Mouse (Mus musculus): ENCODE results near the gene Atp23. TPM values are rescaled to one million over a fixed set of nuclear protein-coding genes. Genes with fewer than 3 reads are reported as not detected.

Atp23 gene
- polyA plus RNA-seq, 1 experiment from 2014 or later: 9.1 TPM

GRCm38 (mm10) chr10:126869372-126870318, 31.5 kb downstream of the Atp23 start:
- Histone ChIP-seq H3K27ac (no peak overlapping the region), H3K4me3 (peak overlapping the region; percentile 22; the same call in 1 of the 2 replicates), H3K27me3 (no peaks in the 10 kb centered on the region), H3K9ac (no peak overlapping the region), H3K4me1 (replicated peaks) (no peaks in the 10 kb centered on the region), H3K4me2 (peak overlapping the region; percentile 51), H3K36me3 (no peaks in the 10 kb centered on the region), H3K9me3 (replicated peaks) (no peaks in the 10 kb centered on the region)
- whole genome bisulfite sequencing: 22% methylated on average over 23 of the region's 23 CpGs
- no peak; the same call in 1 of the 2 replicates for ATAC-seq (replicated peaks; ENCODE audit: insufficient number of reproducible peaks, insufficient read depth, low FRiP score, low read depth)

DNA sequence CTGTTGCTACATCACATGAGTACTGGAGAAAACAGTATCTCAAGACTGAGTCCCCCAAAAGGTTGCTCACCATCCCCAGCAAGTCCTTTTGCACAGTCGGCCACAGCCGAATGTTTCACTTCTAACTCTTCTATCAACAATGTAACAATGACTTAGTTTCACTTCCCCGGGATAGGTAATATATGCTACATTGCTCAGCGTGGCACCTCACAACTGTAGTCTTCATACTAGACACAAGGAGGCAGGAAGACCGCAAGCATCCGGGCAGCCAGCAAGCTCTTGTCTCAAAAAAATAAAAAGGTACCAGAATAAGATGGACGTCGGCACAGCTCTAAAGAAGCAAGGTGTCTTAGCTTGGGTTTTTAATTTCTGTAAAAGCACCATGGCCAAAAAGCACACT, 35.9 kb downstream of the Atp23 start:
- Histone ChIP-seq H3K4me3 (no peak overlapping the region), H3K27me3 (no peaks in the 10 kb centered on the region), H3K4me2 (no peak overlapping the region), H3K9ac (no peak overlapping the region), H3K36me3 (no peaks in the 10 kb centered on the region), H3K4me1 (replicated peaks) (no peaks in the 10 kb centered on the region), H3K27ac (no peak overlapping the region), H3K9me3 (replicated peaks) (no peaks in the 10 kb centered on the region)
- 87% methylated on average over 8 of the region's 8 CpGs for WGBS
- no peak for ATAC-seq (replicated peaks; ENCODE audit: insufficient number of reproducible peaks, insufficient read depth, low FRiP score, low read depth)

GRCm38 (mm10) chr10:126862193-126862592, 39.0 kb downstream of the Atp23 start:
- WGBS: 71% methylated on average over 12 of the region's 12 CpGs
- no peak overlapping the region for H3K4me2 ChIP-seq
- no peaks in the 10 kb centered on the region for H3K36me3 ChIP-seq
- no peak overlapping the region for H3K27ac ChIP-seq
- no peak overlapping the region for H3K4me3 ChIP-seq
- H3K4me1 ChIP-seq (replicated peaks): no peaks in the 10 kb centered on the region
- no peak for ATAC-seq (replicated peaks; ENCODE audit: insufficient number of reproducible peaks, insufficient read depth, low FRiP score, low read depth)
- H3K9ac ChIP-seq: no peak overlapping the region
- no peaks in the 10 kb centered on the region for H3K27me3 ChIP-seq
- no peaks in the 10 kb centered on the region for H3K9me3 ChIP-seq (replicated peaks)

- Histone ChIP-seq H3K36me3 (no peaks in the 10 kb centered on the region), H3K9ac (no peak overlapping the region), H3K4me3 (no peak overlapping the region), H3K27me3 (no peaks in the 10 kb centered on the region), H3K9me3 (replicated peaks) (no peaks in the 10 kb centered on the region), H3K27ac (no peak overlapping the region), H3K4me2 (no peak overlapping the region), H3K4me1 (replicated peaks) (no peaks in the 10 kb centered on the region)
- WGBS: 78% methylated on average over 10 of the region's 10 CpGs
- ATAC-seq (replicated peaks; ENCODE audit: insufficient number of reproducible peaks, insufficient read depth, low FRiP score, low read depth): no peak
Measured at GRCm38 (mm10) chr10:126853286-126853685, 47.9 kb downstream of the Atp23 start.

DNA sequence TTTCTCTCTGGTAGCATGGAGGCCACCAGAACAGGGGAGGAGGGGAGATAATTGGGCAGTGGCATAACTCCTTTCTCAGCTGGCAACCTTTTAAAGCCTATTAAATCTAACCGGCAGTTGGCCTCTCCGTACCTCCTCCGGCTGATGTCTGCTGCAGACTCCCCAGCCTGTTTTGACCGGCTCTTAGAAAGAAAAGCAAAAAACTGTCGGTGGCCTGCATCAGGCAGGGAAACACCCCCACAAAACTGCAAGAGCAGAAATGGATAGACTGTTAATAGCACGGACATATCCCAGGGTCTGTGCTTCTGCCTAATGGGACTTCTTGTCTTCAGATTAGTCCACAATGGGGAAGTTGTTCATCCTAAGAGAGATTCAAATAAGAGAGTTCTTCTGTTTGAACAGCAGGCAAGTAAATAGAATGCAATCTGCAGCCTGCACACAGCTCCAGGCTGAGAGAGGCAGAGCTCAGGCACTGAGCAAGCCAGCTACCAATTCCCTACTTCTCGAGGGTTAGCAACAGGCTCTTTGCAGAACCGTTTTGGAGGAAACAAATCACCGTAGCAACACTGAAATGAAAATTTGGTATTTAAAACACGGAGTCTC, 55.7 kb downstream of the Atp23 start:
- ATAC-seq (replicated peaks; ENCODE audit: insufficient number of reproducible peaks, insufficient read depth, low FRiP score, low read depth): no peak
- no peak overlapping the region for H3K27ac ChIP-seq
- no peaks in the 10 kb centered on the region; the same call in 1 of the 2 replicates for H3K4me1 ChIP-seq (replicated peaks)
- WGBS: 37% methylated on average over 10 of the region's 10 CpGs
- no peaks in the 10 kb centered on the region for H3K9me3 ChIP-seq (replicated peaks)
- H3K4me2 ChIP-seq: peak overlapping the region; percentile 41
- no peak overlapping the region for H3K9ac ChIP-seq
- H3K27me3 ChIP-seq: no peaks in the 10 kb centered on the region
- no peak overlapping the region for H3K4me3 ChIP-seq
- no peaks in the 10 kb centered on the region for H3K36me3 ChIP-seq

- Histone ChIP-seq H3K36me3 (no peaks in the 10 kb centered on the region), H3K4me3 (no peak overlapping the region), H3K9ac (no peak overlapping the region), H3K4me1 (replicated peaks) (no peaks in the 10 kb centered on the region; the same call in 1 of the 2 replicates), H3K4me2 (peak overlapping the region; percentile 41; the same call in 1 of the 2 replicates), H3K9me3 (replicated peaks) (no peaks in the 10 kb centered on the region), H3K27ac (no peak overlapping the region), H3K27me3 (no peaks in the 10 kb centered on the region)
- 37% methylated on average over 12 of the region's 12 CpGs for WGBS
- ATAC-seq (replicated peaks; ENCODE audit: insufficient number of reproducible peaks, insufficient read depth, low FRiP score, low read depth): no peak
Measured at GRCm38 (mm10) chr10:126844689-126845088, 56.5 kb downstream of the Atp23 start.

- no peaks in the 10 kb centered on the region; the same call in 1 of the 2 replicates for H3K4me1 ChIP-seq (replicated peaks)
- H3K4me2 ChIP-seq: no peak overlapping the region
- H3K27ac ChIP-seq: no peak overlapping the region
- H3K4me3 ChIP-seq: no peak overlapping the region
- H3K9me3 ChIP-seq (replicated peaks): no peaks in the 10 kb centered on the region
- H3K9ac ChIP-seq: no peak overlapping the region
- H3K27me3 ChIP-seq: no peaks in the 10 kb centered on the region
- H3K36me3 ChIP-seq: no peaks in the 10 kb centered on the region
- no peak for ATAC-seq (replicated peaks; ENCODE audit: insufficient number of reproducible peaks, insufficient read depth, low FRiP score, low read depth)
Measured at GRCm38 (mm10) chr10:126840266-126840665, 60.9 kb downstream of the Atp23 start.

DNA sequence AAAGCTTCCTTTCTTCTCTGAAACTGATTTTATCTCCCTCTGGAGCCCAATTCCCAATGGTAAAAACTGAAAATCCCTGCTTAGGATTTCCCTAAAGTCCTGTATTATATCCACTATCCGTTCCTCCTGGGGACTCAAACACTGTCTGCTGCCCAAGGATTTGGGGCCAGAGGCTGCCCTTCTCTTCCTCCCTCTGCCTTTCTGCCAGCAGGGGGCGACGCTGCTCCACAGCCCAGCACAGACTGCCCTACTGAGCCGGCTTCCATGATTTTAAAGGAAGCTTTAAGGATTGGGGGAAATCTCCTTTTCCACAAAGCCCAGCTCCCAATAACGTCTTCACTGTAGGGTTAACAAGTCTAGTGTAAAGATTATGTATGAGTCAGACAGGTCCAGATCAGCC, 68.1 kb downstream of the Atp23 start:
- Histone ChIP-seq H3K9me3 (replicated peaks) (no peaks in the 10 kb centered on the region), H3K4me3 (no peak overlapping the region), H3K4me1 (replicated peaks) (no peaks in the 10 kb centered on the region), H3K4me2 (no peak overlapping the region), H3K36me3 (no peaks in the 10 kb centered on the region), H3K9ac (no peak overlapping the region), H3K27me3 (no peaks in the 10 kb centered on the region), H3K27ac (no peak overlapping the region)
- 35% methylated on average over 5 of the region's 5 CpGs for WGBS
- no peak for ATAC-seq (replicated peaks; ENCODE audit: insufficient number of reproducible peaks, insufficient read depth, low FRiP score, low read depth)

GRCm38 (mm10) chr10:126831329-126831728, 69.8 kb downstream of the Atp23 start:
- no peaks in the 10 kb centered on the region for H3K36me3 ChIP-seq
- no peaks in the 10 kb centered on the region for H3K27me3 ChIP-seq
- H3K4me3 ChIP-seq: no peak overlapping the region
- no peaks in the 10 kb centered on the region for H3K9me3 ChIP-seq (replicated peaks)
- ATAC-seq (replicated peaks; ENCODE audit: insufficient number of reproducible peaks, insufficient read depth, low FRiP score, low read depth): no peak
- no peak overlapping the region for H3K4me2 ChIP-seq
- no peak overlapping the region for H3K9ac ChIP-seq
- no peak overlapping the region for H3K27ac ChIP-seq
- H3K4me1 ChIP-seq (replicated peaks): no peaks in the 10 kb centered on the region
- 73% methylated on average over 5 of the region's 5 CpGs for WGBS

- Histone ChIP-seq H3K4me1 (replicated peaks) (no peaks in the 10 kb centered on the region), H3K4me2 (no peak overlapping the region), H3K9ac (no peak overlapping the region), H3K36me3 (no peaks in the 10 kb centered on the region), H3K27ac (no peak overlapping the region), H3K4me3 (no peak overlapping the region), H3K27me3 (no peaks in the 10 kb centered on the region), H3K9me3 (replicated peaks) (no peaks in the 10 kb centered on the region)
- no peak for ATAC-seq (replicated peaks; ENCODE audit: insufficient number of reproducible peaks, insufficient read depth, low FRiP score, low read depth)
- WGBS: 75% methylated on average over 7 of the region's 7 CpGs
Measured at GRCm38 (mm10) chr10:126828618-126829017, 72.5 kb downstream of the Atp23 start.

DNA sequence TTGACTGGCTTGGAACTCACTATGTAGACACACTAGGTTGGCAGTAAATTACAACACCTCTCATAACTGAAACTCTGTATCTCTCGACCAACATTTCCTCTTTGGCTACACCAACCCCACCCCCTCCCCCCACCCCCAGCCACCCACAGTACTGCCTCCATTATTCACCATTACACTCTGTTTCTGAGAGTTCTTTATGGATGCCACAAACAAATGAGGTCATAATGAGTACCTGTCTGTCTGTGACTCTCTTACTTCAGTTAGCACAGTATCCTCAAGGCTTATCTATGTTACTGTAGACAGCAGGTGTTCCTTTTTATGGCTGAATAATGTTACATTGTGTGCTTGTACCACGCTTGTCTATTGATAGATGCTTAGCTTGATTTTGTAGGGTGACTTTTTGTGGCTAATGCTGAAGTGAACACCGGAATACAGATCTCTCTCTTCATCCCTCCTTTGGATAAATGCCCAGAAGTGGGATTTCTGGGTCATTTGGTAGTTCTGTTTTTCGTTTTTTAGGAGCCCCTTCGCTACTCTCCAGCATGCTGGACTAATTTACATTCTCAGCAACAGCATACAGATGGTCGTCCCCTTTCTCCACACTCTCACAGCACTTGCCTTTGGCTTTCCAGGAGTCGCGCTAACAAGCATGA, 73.1 kb downstream of the Atp23 start:
- no peak overlapping the region for H3K27ac ChIP-seq
- H3K9me3 ChIP-seq (replicated peaks): no peaks in the 10 kb centered on the region
- H3K4me3 ChIP-seq: no peak overlapping the region
- H3K27me3 ChIP-seq: no peaks in the 10 kb centered on the region
- WGBS: 69% methylated on average over 8 of the region's 8 CpGs
- H3K9ac ChIP-seq: no peak overlapping the region
- ATAC-seq (replicated peaks; ENCODE audit: insufficient number of reproducible peaks, insufficient read depth, low FRiP score, low read depth): no peak
- no peaks in the 10 kb centered on the region for H3K4me1 ChIP-seq (replicated peaks)
- H3K4me2 ChIP-seq: no peak overlapping the region
- no peaks in the 10 kb centered on the region for H3K36me3 ChIP-seq
